Mouse (Mus musculus): ENCODE measurements at regions not wholly inside any gene's neighbourhood (a gene's known extent, or its start where the extent isn't known, plus 50 kb on each side); places are given as distances from the start of the nearest gene placed in this dataset.

DNA sequence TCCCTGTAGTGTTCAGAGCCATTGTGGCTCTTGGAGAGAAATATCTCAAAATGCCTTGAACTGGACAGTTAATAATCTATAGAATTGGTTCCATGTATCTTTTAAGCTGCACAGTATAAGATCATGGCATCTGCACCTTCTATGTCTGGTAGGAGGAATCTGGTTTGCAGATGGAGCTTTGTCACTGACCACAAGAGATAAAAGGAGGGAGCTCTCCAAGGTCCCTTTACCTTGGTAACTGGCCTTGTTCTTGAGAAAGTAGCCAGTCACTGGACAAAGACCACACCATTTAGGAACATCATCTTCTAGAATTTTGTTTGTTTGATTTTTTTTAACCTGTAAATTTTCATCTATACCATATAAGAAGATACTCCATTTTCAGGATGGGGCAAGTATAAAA is 52.5 kb upstream of the Plcb4 start:
- no peak for DNase-seq
